Mouse (Mus musculus): Measurements from ENCODE around the gene Xylt1.

- TF ChIP-seq CTCF (IDR thresholded peaks at IDR 0.05; ENCODE audit: low read depth, low read length) (no peak), POLR2A (IDR thresholded peaks at IDR 0.05; ENCODE audit: borderline replicate concordance, low read depth, low read length) (no peak)
Measured at GRCm38 (mm10) chr7:117484989-117485536, 104.3 kb downstream of the Xylt1 start.

All from bone marrow macrophage, adult 2 months (primary cell).